Mouse (Mus musculus): ENCODE measurements at regions not wholly inside any gene's neighbourhood (a gene's known extent, or its start where the extent isn't known, plus 50 kb on each side); places are given as distances from the start of the nearest gene placed in this dataset.

DNA sequence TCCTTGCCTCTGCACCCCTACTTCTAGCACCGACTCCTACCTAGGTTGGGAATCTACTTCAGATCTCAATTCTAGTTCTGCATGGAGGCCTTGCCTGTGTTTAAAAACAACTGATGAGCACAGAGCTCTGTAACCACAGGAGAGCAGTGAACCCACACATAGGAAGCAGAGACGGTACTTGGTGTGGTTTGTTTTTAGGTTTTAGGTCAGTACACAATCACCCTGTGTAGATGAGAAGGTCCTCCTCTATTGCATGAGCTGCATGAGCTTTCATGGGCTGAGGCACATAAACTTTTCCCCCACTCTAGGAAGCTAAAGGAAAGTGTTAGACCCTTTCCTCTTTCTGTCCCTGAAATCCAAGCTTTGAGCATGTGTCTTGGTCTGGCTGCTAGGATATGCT lies 390.4 kb upstream of the Nrp1 start:
- DNase-seq (ENCODE audit: low read depth in 1 of 2, low spot score in 2 of 2), result no peak

DNA sequence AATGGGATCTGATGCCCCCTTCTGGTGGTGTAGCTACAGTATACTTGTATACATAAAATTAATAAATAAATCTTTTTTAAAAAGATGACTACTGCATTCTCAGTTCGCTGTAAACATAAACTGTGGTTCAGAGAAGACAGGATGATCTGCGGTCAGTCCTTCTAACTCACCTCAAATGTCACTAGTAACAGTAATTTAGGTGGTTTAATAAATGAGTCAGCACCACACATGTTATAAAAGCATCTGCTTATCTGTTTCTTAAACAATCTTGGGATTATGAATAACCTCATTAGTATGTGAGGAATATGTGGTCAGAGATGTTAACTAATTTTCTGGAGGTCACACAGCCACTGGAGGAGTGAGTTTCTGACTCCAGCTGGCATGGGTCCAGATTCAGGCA lies 385.2 kb upstream of the Nrp1 start:
- DNase-seq (ENCODE audit: low read depth in 1 of 2, low spot score in 2 of 2), result no peak

DNA sequence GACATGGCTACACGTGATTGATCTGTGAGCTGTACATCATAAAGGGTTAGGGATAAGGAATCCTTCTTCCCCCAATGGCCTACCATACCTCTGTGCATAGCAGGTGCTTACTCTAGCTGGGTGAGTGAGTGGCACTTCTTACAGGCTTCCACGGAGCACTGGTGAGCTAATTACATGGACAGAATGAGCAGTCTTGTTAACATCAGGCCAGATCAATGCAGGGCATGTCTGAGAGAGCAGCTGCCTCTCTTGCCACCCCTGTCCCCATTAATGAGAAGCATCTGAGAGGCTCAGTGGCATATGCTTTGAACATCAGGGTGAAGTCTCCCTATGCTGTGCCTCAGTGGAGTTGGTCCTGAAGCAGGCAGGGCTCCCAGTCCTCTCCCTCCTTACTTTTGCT lies 380.7 kb upstream of the Nrp1 start:
- no peak for DNase-seq (ENCODE audit: low read depth in 1 of 2, low spot score in 2 of 2)

DNA sequence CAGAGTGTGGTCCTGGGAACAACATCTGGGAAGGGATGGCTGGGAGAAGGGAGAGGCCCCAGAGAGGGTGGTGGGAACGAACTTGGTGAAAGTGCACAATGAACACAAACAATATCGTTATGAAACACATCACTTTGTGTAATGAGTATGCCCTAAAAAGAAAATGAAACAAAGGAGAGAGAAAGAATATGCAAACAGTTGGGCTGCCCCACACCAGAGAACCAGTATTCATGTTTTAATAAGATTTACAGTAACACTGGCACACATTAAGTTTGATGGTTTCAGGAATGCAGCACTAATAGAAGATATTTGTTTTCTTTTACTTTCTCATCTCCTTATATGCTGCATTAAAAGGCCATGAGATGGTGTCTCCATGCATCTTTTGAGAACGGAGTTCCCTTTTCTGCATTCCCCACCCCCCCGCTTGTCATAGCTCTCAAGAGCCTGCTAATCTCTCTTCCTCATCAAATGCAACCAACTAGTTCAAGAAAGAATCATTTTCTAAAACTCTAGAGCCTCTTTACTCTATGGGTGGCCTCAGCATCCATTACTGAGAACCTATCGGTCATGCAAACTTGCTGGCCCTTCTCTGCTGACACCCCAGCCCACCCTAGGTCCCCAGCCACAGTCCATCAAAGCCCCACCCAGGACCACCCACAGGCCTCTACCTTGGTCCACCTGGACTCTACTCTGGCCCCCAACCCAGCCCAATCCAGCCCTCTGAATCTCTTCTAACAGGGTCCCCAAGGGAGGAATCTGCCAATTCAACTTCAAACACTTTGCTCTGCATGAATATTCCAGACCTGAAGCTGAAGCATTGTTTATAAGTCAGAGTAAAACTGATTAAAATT lies 379.0 kb upstream of the Nrp1 start:
- DNase-seq (ENCODE audit: low read depth in 1 of 2, low spot score in 2 of 2), result no peak

DNA sequence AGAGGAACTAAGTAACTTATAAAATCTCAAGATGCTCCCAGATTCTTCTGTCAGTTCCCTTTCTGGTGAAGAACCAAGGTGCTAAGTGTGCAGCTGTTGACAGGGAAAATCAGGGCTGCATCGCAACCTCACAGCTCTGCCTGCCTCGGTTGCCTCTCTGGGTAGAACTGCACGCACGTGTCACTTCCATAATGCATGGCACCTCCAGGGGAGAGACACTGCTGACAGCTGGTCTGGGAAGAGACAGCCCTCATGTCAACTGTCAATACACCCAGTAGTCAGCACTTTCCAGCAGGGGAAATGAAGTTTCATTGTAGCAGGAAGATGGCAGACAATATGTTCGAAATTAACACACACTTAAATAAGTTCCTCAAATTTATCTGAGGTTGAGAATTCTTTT lies 376.2 kb upstream of the Nrp1 start:
- DNase-seq (ENCODE audit: low read depth in 1 of 2, low spot score in 2 of 2), result no peak

DNA sequence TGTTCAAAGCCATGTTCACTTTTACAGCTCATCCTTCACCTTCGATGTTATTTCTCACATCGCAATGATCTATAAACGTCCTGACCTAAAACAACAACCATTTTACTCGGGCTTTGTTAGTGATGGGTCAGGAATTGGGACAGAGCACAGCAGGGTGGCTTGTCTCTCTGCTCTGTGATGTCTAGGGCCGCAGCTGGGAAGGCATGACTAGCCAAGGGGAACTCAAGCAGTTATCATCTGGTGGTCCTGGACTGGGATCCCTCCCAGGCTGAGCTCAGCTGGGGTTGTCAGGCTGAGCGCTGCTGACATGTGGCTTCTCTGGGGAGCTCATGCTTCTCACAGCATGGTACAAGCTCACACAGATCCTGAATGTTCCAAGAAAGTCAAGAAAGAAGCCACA lies 372.8 kb upstream of the Nrp1 start:
- DNase-seq (ENCODE audit: low read depth in 1 of 2, low spot score in 2 of 2), result no peak

DNA sequence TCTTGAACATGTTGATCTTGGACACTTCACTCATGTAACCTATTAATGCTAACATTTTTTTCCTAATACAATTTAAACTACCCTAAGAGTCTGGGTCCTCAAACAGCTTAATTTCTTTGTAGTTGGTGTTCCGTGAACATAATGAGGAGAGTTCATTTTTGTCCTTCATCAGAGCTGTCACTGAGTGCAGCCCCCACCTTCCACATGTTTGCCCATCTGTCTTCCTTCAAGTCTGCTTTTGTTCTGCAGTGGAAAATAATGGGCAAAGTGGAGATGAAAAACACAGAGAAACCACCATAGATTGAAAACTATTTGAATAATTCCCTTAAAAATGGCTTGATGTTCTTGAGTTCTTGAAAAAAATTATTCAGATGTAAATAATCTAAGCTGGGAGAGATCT lies 369.5 kb upstream of the Nrp1 start:
- no peak for DNase-seq (ENCODE audit: low read depth in 1 of 2, low spot score in 2 of 2)

DNA sequence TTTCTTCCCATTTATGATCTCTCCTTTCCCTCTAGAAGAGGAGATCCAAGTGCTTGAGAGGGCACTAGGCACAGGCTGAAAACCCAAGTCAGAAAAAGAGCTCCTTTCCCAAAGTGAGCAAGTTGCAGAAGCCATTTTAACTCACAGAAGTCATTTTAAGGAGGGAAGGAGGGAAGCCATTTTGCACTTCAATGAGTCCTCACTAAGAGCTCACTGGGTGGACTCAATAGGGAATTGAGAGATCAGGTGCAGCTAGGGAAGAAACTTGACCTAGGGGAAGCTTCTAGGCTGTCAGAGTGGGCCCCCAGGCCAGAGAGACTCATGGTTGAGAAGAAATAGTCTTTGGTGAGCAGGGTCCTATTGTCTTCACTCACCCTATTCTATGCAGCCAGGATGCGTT lies 363.5 kb upstream of the Nrp1 start:
- DNase-seq (ENCODE audit: low read depth in 1 of 2, low spot score in 2 of 2), result no peak

DNA sequence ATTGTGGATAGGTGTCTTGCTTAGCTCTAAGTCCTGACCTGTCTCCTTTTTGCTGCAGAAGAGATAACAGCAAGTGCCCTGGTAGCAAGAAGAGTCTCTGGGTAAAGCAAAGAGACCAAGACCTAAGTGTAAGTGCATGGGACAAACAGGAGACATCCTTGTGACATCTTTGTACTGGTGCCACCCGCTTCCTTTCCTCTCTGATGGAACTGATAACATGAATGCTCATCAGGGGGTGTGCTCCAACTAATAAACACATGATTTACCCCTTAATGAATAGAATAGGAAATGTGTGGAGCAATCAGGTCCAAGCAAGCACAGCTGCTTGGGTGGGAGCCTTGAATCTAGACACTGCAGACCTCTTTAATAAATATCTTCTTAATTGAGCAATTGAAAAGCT lies 362.9 kb upstream of the Nrp1 start:
- DNase-seq (ENCODE audit: low read depth in 1 of 2, low spot score in 2 of 2), result no peak

DNA sequence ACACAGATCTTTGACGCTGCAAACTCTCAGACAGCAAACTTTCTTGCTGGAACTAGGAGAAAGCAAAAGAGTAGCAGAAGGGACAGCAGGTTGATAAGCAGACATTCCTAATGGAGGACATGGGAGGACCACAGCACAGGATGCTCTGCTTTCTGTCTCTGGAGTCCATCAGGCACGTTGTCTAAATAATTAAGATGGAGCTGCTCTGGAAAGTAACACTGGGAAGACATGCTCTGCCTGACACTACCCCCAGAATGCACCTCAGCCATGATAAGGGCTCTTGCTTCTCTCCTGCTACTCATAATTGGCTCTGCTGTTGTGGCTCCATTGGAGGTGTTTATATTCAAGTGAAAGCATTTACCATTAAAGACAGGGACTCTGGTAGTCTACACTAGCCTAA lies 356.0 kb upstream of the Nrp1 start:
- no peak for DNase-seq (ENCODE audit: low read depth in 1 of 2, low spot score in 2 of 2)

DNA sequence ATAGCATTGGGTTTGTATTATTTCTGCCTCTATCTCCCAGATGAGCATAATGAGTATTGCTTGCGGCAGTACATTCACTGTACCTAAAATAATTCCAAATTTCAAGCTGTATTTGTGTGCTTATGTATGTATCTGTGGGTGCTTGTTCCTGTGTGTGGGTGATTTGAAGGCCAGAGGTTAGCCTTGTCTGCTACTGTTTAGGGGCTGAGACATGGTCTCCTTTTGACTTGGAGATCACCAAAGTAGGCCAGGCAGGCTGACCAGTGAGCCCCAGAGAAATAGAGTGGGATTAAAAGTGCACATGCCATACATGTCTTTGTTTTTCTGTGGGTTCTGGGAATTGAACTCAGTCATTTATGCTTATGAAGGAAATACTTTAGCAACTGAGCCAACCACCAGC lies 355.6 kb upstream of the Nrp1 start:
- no peak for DNase-seq (ENCODE audit: low read depth in 1 of 2, low spot score in 2 of 2)

DNA sequence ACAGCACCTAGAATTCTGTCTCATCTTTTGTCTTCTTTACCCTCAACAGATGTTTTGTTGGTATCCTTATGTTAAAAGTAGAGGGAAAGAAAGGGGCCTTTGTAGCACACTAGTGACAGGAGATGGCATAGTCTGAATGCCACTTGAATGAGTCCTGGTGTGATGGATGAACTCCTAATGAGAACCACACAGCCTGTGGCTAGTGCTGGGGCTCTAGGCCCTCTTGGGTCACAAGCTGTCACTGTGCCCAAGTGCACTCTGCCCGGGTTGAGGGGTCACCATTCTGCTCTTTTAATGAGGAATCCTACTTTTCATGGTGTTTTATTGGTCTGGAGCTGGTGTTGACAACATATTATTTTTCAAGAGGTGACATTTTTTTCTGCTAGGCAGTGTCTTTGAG lies 355.0 kb upstream of the Nrp1 start:
- no peak for DNase-seq (ENCODE audit: low read depth in 1 of 2, low spot score in 2 of 2)

DNA sequence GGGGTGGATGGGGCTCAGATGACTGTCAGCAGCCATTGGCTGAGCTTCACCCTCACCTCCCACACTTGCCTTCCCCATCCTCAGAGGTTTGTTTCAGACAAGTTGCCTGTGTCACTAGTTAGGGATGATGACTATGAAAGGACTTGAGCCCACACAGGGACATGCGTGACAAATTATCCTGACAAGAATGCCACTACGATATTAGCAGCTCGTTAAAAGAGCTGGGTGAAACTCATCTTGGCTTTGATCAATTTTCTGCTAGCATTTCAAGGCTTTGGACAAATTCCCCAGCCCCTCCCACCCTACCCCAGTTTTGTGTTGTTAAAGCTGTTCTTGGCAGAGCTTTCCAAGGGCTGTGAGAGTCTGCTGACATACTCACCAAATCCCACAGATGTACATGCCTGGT lies 354.5 kb upstream of the Nrp1 start:
- no peak for DNase-seq (ENCODE audit: low read depth in 1 of 2, low spot score in 2 of 2)

DNA sequence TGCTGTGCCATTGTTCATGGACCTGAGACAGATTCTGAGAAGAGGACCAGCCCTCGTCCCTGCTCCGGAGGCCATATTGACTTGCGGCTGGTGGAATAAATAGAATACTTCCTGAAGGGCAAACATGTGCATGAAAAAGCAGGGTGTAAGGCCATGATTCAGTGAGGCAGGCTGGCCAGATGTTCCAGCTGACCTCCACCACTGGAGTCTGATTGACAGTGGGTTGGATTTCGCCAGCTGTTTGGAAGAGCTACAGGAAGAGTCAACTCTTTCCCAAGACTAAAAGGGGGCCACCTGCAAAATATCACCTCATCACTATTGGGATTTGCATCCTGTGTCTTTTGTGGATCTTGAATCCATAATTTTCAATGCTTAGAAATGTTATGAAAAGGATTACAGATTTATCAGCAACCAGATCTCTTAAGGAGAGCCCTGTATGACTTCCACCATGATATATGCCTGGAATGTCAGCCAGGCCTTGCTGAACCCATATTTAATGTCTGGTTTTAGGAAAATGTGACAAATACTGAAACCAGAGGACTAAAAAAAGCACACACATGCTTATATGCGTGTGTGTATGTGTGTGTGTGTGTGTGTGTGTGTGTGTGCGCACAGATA lies 348.9 kb upstream of the Nrp1 start:
- DNase-seq (ENCODE audit: low read depth in 1 of 2, low spot score in 2 of 2), result no peak

DNA sequence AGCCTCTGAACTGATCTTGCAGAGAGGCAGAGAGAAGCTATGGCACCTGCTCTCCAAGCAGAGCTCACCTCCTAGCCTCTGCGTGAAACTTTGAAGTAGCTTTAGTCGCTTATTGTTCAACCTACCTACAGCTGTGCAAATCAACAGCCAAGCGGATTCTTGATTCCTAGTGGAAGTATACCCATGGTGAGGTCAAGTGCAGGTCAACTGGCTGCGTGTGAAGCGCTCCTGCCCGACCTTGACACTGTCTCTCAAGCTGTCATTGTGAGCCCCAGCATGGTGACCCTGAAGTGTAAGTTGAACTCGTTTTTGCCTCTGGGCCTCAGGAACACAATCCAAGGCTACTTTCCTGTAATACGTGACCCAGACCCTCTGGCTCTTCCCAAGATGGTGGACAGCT lies 341.2 kb upstream of the Nrp1 start:
- DNase-seq (ENCODE audit: low read depth in 1 of 2, low spot score in 2 of 2), result no peak

DNA sequence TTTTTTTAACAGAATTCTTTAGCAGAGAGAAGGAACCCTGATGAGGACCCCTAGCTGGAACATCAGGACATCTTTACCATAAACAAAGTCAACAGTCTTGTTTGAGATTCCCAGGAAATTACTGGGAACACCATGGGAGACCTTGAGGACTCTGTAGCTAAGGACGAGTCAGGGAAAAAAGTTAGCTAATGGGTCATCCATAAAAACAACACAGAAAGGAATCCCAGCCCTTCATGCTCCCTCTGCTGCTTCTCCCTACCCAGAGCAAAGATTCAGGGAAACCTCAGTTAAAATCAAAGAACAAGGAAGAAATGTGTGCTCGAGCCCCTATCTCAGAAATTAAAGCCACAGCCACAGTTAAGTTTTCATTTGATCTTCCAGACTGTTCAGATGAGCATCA lies 334.7 kb upstream of the Nrp1 start:
- no peak for DNase-seq (ENCODE audit: low read depth in 1 of 2, low spot score in 2 of 2)

DNA sequence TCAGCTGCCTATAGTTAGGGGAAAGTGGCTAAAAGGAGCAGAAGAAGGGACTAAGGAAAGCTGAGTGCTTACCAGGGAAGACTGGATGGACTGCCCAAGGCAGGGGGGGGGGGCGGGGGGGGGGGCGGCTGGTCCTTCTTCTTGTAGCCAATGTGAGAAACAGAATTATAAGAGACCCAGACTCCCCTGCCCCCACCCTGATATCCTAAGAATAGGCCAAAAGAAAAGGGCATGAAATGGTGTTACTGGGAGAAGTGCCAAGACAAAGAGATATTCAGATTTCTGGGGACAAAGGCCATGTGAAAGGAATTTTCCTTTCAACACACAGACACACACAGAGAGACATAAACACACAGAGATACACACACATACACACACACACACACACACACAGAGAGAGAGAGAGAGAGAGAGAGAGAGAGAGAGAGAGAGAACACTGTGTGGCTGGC lies 333.6 kb upstream of the Nrp1 start:
- no peak for DNase-seq (ENCODE audit: low read depth in 1 of 2, low spot score in 2 of 2)

DNA sequence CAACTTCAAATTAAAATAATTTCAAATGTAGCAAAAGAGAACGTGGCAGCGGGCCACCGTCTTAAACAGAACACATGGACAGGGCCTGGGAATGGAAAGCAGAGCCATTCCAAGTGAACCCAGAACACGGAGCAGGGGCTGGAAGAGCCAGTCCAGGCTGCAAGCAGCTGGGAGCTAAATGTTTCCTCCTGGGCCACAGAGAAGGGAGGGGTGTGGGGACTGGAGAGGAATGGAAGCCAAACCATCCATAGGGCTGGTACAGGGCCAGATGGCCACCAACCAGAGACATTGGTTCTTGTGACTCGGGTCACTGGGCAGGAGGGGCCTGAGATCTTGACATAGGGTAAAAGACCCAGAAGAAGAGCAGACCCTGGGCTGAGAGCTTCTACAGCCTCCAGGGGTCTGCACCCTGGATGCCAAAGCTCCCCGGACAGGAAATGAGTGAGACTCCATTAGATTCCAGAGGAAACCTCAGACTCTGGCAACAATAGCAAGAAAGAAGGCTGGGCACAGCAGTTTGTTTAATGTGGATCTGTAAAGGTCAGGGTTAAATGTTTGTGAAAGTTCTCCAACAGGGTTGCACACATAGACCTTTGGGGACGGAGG lies 333.1 kb upstream of the Nrp1 start:
- no peak for DNase-seq (ENCODE audit: low read depth in 1 of 2, low spot score in 2 of 2)

DNA sequence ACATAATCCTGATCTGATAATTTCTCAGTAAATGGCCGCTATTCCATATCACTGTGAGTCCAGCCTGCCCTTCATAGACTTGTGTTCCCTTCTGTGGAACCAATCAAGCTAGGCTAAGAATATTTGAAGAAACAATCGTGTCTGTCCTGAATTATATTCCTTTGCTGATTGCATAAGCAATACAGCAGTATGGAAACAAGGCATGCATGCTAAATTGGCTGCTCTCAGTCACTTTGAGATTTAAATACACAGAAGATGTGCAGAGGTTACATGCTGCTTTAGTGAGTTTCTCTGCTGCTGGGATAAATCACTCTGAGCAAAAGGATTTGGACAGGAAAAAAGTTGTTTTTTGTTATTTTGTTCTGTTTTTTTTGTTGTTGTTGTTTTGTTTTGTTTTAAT lies 331.4 kb upstream of the Nrp1 start:
- no peak for DNase-seq (ENCODE audit: low read depth in 1 of 2, low spot score in 2 of 2)

DNA sequence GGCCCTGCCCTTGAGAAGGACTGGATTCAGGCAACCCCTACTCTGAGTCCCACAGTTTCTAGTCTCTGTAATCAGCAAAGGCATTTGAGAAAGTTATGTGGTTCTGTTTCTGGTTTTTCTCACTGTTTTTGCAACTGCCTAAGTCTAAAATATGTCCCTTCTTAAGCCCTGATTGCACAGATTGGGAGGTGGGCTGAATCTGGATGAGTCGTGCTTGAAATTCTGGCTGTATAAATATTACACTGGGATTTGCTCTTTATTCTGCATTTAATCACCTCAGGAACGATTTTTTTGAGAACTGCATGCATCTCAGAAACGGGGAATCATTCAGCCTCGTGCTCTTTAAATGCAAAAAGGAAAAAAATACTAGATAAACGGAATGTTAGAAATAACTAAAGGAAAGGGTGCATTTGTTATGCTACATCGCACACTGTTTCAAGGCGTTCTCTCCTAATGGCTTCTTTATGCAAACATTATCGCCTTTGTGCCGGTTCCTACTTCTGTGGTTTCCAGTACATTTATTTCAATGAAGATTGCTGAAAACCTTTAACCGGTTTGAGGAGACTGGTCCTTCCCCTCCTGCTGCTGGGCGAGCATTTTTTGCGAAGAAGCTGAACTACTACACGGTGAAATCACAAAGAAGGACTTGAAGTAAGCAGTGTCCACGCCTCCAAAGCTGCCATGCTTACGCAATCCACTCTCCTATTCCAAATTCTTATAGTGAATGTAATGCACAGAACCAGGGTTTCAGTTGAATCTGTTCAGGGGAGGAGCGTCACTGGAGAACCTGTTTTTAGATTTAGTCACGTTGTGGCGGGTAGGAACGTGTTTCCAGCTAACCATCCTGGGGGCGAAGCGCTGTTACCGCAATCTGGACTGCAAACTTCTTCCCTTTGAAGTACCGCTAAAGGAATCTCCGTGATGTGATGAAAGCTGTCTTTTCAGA lies 327.8 kb upstream of the Nrp1 start:
- DNase-seq (ENCODE audit: low read depth in 1 of 2, low spot score in 2 of 2), result no peak

DNA sequence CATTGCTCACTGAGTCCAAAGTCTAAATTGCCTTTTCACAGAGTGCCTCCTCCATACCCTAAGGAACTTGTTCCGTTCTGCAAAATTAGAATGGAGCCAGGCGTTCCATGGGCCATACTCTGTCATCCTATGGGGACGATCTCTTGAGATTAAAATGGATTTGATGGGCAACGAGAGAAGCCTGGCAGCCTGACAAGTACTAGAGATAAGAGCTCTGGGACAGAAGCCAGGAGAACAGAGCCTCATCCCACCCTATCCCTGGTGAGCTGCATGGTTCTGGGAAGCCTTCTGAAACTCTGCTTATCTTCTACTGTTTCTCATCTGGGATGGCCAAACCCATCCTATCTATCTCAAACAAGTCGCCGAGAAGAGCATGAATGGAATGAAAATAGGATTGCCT lies 324.3 kb upstream of the Nrp1 start:
- DNase-seq (ENCODE audit: low read depth in 1 of 2, low spot score in 2 of 2), result no peak
